Mouse (Mus musculus): ENCODE measurements around the gene Kif23.

The Kif23 gene

GRCm38 (mm10) chr9:61946623-61947401 lies at the start of gene Kif23:
TSS of gene Kif23 (minus strand) at chr9:61946774.
- peak; percentile 86 to 95 for DNase-seq (ENCODE audit: low spot score in 2 of 2)

DNA sequence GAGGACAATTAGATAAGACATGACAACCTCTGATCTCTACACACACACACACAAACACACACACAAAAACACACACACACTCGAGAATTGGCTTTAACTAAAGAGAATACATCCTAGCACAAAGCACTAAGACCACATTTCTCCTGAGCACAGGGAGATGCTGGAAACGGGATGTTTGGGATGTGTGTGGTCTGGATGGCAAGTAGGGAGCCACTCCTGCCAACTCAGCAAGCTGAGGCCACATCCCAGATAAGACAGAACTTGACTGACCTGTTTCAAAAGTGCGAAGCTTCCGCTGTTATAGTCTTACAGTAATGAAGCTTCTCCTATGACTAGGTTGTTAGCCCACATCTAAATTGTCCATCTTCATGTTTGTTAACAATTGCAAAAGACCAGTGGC lies 44.6 kb upstream of the Kif23 start:
- DNase-seq (ENCODE audit: low spot score in 2 of 2), result no peak

- DNase-seq (ENCODE audit: low spot score in 2 of 2), result no peak
These were observed 44.2 kb upstream of the Kif23 start for GRCm38 (mm10) chr9:61990738-61991137.

DNA sequence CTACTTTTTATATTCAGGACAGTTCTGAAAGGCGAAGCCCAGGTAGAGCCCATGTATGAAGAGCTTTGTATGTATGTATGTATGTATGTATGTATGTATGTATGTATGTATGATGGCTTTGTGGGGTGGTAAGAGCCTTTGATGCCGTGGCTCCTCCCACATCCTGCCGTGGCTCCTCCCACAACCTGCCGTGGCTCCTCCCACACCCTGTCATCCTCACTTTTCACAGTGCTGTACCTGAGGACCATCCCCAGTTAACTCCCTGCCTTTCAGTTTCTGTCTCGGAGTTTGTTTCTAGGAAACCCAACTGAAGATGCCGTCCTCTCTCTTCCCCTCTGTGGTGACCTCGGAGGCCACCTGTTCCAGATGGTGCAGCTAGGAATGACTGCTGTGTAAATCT lies 39.5 kb upstream of the Kif23 start:
- DNase-seq (ENCODE audit: low spot score in 2 of 2), result no peak

- DNase-seq (ENCODE audit: low spot score in 2 of 2), result peak in 1 of 2 experiments; percentile 43
These were observed 38.7 kb upstream of the Kif23 start for GRCm38 (mm10) chr9:61985183-61985863.

DNA sequence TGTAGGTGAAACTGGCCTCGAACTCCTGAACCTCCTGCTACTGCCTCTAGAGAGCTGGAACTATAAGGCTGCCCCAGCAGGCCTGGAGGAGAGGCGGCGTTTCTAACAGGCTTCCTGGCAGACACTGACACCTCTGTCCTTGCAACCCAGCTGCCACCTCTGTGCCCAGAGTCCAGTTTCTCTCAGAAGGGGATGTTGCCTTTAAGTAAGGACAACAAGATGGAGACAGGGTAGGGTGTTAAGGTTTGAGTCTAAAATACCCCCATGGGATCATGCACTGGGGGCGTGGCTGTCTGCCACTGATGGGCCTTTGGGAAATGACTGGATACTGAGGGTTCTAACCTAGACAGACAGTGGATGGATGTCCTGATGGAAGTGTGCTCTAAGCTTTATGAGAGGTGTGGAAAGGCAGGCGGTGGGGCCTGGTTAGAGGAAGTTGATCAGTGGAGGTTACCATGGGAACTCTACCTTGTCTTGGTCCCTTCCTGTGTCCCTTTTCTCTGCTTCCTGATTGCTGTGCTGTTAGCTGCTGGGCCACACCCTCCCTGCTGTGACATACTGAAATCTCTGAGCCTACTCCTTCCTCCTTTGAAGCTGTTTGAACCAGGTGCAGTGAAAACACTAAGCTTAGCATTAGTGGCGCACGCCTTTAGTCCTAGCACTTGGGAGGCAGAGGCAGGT lies 36.5 kb upstream of the Kif23 start:
- no peak for DNase-seq (ENCODE audit: low spot score in 2 of 2)

DNA sequence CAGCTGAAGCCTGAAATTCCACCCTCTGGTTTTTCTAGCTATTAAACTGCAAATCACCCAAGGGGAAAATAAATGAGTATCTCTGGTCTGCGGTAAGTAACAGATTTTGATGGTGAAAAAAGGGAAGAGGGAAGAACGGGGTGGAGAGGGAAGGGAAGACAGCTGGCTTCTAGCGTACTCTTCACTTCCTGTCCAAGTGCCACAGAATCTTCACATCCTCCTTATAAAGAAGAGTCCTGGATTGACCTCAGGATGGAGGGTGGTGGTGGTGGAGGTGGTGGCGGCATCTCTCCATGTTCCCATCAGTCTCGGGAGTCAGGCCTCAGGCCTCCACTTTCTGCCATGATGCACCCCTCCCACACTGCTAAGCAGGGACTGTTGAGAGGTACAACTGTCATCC lies 35.3 kb upstream of the Kif23 start:
- DNase-seq (ENCODE audit: low spot score in 2 of 2), result no peak

GRCm38 (mm10) chr9:61979983-61980382 lies 33.4 kb upstream of the Kif23 start:
- DNase-seq (ENCODE audit: low spot score in 2 of 2), result no peak

DNA sequence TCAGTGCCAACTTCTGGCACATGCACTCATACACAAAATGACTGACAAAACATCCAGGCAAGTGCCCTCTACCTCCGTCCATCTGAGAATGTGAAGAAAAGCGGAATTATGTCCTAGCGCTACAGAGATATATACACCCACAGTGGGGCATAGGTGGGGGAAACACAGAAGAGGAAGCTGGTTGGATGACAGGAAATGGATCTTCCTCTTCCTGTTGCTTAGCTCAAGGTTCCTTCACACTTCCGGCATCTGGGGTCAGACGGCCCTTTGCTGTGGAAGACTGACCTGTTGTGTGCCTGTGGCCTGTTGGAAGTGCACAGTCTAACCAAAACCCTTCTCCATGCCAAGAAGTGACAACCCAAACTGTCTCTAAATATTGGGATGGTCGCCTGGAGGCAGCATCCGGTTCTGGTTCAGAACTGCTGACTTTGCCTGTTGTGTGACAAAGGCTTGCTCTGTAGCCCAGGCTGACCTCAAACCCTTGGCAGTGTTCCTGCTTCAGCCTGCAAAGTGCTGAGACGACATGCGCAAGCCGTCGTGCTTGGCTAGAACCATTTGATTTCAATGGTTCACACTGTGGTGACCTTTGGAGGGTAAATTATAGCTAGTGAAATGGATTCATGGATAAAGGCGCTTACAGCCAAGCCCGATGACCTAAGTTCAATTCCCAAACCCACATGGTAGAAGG lies 30.8 kb upstream of the Kif23 start:
- no peak for DNase-seq (ENCODE audit: low spot score in 2 of 2)

GRCm38 (mm10) chr9:61972031-61972430 lies 25.5 kb upstream of the Kif23 start:
- no peak for DNase-seq (ENCODE audit: low spot score in 2 of 2)

DNA sequence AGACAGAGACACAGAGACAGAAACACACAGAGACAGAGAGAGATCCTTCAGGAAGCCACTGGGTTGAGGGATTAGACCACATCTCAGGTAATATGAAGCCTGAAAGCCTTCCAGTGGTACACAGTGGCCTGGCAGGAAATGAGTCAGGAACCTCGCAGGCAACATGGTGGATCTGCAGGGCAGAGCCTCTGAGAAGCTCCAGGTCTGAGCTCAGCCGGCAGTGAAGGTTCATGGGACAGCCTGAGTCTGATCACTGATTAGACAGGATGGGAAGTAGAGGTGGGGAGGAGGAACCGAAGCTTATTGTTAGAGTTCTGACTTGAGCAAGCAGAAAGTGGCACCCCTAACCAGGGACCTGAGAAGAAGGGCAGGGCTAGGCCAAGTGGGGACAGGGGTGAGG lies 24.5 kb upstream of the Kif23 start:
- DNase-seq (ENCODE audit: low spot score in 2 of 2), result no peak

DNA sequence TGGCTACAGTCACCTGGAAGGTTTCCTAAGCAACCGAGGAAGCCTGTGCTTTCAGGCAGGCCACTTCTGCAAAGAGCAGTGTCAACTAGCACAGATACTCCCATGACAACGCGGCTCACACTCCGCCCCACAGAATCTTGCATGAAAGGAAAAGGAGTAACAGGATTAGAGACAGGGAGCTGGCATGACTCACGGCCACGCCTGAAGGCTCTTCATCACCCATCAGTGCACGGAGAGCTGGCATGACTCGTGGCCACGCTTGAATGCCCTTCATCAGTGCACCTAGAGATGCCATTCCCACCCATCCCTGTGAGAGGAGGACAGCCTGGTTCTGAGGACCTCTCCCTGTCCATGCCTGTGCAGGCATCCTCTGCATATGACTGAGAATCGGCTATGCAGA lies 20.8 kb upstream of the Kif23 start:
- no peak for DNase-seq (ENCODE audit: low spot score in 2 of 2)

DNA sequence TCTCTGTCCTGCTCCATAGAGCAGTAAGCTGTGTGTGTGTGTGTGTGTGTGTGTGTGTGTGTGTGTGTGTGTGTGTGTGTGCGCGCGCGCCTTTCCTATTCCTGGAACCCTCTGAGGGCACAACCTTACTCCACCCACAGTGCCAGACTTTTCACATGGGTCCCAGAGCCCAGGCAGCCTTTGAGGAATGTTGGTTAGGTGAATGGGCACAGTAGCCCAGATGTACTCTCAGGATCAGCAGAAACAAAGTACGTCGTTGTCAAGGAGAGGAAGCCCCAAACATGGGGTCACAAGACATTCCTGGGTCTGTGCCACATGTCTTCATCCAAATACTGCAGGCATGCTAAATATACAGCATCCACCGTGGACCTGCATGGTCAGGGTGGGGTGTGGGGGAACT lies 19.4 kb upstream of the Kif23 start:
- DNase-seq (ENCODE audit: low spot score in 2 of 2), result no peak

GRCm38 (mm10) chr9:61965411-61965930 lies 18.9 kb upstream of the Kif23 start:
- DNase-seq (ENCODE audit: low spot score in 2 of 2), result peak in 1 of 2 experiments; percentile 73

- no peak for DNase-seq (ENCODE audit: low spot score in 2 of 2)
These were observed 16.8 kb upstream of the Kif23 start for GRCm38 (mm10) chr9:61963356-61963755.

DNA sequence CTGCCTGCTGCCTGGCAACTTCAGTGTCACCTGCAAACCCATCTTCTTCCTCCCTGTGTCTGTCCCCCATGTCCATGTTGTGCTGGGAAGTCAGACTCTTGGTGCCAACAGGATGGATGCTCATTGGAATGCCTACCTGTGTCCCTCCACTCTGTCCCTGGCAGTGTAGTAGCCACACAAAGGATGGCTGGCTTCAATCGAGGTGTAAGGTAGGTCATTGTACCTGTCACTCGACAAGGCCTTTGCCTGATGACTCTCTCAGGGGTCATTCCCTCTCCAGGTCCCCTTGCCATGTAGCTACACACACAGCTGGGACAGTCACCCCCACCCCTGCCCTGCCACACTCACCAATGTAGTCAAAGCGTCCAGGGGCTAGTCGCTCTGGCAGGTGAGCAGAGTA lies 14.6 kb upstream of the Kif23 start:
- DNase-seq (ENCODE audit: low spot score in 2 of 2), result no peak

DNA sequence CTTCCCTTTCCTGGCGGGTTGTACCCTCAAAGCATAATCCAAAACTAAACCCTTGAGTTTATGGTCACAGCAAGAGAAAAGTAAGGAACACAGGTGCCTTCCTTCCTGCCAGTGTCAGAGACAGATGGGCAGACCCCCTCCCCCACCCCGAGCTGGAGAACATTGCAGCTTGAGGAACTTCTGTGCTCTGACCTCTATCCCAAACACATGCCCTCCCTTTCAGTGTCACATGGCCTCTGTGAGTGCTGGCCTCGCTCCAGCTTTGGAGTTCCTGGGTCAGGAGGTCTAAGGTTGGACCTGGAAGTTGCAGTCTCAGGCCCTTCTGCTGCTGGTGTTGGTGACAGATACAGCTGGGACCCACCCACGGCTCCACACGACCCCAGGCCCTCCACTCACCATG lies 14.2 kb upstream of the Kif23 start:
- DNase-seq (ENCODE audit: low spot score in 2 of 2), result no peak

GRCm38 (mm10) chr9:61959921-61960569 lies 13.5 kb upstream of the Kif23 start:
- DNase-seq (ENCODE audit: low spot score in 2 of 2), result no peak

DNA sequence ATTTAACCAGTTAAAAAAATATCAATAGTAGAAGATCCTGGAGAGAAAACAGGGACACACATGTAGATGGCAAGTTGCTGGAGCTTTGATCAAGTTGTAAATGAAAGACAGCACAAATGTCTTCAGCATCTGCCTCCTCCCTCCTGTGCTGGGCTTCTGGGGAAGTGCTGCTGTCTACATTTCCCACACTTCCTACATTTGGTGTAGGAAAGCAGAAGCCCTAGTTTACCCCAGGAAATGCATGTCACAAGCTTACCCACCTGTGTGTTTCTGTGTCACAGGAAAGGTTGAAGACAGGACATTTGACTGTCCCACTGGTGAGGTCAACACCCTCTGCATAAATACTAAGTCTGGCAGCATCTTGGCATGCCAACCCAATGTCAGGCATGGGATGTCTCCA lies 8.1 kb upstream of the Kif23 start:
- no peak for DNase-seq (ENCODE audit: low spot score in 2 of 2)

- no peak for DNase-seq (ENCODE audit: low spot score in 2 of 2)
These were observed 5.7 kb upstream of the Kif23 start for GRCm38 (mm10) chr9:61952241-61952640.

Measured in frontal cortex, postnatal 10 days (tissue).